Mouse (Mus musculus): ENCODE data around the gene Mapk8ip1.

- TF ChIP-seq CTCF (IDR thresholded peaks at IDR 0.05; ENCODE audit: low read depth, low read length), result no peak
- no peak for TF ChIP-seq POLR2A (IDR thresholded peaks at IDR 0.05; ENCODE audit: borderline replicate concordance, low read depth, low read length)
Observed at GRCm38 (mm10) chr2:92367383-92368029, 33.6 kb downstream of the Mapk8ip1 start.
